Mouse (Mus musculus) gastrocnemius, adult 8-10 months (tissue): ENCODE results near the gene Dbp. TPM values are rescaled to one million over a fixed set of nuclear protein-coding genes. Genes with fewer than 3 reads are reported as not detected.

Experiments used
- DNase-seq, 2 experiments: peaks; one replicate each; pipeline ENCODE4 v3.0.0; 2022; ENCODE audit warnings: low spot score in 2 of 2
- total RNA-seq, 4 experiments: library from RNA; stranded (reverse); gene quantifications; 2 replicates each; pipeline ENCODE4 v1.2.4; 2022

Dbp gene
- total RNA-seq, 4 experiments from 2014 or later: 69.5 to 173 (median 143) TPM

DNA sequence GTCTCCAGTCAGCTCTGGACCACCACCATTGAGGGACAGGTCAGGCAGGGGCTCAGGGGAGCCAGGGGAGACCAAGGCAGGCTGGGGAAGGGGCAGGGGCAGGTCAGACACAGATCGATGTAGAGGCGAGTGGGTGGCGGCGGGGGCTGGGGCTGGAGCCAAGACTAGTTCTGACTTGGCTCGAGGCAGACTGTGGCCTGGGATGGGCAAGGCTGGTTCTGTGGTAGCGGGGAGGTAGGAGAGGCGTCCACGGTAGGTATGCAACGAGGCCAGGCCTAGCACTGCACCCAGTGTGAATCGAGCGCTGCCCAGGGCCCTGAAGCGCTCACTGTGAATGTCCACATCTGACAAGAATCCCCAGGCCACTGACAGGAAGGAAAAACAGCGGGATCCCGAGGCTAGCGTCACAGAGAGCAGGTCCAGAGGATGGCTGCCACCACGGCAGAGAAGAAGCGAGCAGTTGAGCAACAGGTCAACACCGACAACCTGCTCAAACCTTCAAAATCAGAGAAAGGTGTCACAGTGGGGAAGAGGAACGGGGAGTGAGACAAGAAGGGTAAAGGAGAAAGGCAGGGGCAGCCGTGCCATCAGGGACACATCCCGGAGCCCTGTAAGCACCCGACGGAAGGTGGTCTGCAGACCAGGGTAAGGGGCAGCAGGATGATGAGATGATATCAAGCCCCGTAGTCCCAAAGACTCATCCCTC, 6.6 kb downstream of the Dbp start:
- no peak for DNase-seq

DNA sequence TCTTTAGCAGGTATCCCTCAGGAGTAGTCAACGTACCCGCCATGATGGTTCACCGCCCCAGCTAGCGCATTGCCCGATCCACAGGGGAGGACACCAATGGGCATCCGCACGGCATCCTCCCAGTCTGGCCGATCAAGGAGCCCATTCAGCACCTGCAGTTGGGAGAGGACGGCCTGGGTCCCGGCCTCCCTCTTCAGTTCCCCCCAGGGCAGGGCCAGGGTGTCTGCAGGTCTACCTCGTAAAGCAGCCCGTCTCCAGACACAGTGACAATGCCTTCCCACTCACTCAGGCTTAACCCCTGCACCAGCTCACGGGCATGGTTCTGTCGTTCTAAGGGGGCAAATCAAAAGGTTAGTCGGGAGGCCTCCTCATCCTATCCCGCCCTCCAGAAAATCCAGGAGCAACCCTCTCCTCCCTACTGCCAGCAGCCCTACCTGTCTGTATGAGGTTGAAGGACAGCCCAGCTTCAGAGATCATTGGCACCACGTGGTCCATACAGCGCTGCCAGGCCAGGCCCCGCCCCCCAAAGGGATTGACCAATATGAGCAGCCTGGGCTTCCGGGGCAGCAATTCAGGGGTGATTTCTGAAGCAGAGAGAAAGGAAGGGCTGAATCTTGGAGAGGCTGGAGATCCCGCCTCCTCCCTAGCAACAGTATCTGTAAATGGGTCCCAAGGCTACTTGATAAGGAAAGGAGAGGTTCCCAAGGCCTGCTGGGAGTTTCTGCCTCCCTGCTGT, 7.3 kb downstream of the Dbp start:
- DNase-seq: peak; percentile 71 to 78

DNA sequence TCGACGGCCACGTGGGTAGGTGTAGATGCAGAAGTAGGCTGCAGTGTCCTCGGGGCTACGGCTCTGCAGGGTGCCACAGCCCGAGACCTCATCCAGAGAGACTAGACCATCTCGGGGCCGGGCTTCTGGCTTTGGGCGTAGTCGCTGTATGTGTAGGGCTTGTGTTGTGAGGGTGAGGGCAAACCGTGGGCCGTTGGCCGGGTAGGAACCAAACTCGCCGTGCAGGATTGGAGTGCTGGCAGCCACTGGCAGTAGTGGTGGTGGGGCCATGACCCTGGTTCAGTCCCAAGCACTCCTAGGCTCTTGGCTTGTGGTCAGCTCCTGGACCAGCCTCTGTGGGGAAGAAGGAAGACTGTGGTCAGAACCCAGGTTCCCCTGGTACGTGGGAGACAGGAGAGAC, 8.5 kb downstream of the Dbp start:
- DNase-seq: no peak

DNA sequence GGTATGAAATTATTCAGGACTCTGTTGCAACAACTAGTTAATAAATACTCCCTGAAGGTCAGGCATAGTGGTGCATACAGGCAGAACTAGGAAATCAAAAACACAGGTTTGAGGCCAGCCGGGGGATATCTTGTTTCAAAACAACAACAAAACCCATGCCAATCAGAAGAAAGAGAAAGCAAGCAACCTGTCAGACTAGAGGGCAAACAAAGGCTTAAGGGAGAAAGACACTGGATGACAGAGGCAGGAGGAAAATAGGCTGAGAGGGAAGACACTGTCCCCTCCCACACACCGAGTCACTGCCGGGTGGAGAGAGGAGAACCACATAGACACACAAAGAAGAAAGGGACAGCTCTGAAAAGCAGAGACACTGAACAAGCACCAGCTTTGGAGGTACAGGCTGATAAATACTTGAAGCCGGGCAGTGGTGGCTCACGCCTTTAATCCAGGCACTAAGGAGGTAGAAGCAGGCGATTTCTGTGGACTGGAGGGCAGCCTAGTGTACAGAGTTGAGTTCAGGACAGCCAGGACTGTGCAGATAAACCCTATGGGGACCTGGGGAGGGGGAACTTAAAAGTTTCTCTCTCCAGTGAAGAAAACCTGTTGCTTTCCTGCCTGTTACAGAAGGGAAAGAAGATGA, 9.1 kb downstream of the Dbp start:
- no peak for DNase-seq

DNA sequence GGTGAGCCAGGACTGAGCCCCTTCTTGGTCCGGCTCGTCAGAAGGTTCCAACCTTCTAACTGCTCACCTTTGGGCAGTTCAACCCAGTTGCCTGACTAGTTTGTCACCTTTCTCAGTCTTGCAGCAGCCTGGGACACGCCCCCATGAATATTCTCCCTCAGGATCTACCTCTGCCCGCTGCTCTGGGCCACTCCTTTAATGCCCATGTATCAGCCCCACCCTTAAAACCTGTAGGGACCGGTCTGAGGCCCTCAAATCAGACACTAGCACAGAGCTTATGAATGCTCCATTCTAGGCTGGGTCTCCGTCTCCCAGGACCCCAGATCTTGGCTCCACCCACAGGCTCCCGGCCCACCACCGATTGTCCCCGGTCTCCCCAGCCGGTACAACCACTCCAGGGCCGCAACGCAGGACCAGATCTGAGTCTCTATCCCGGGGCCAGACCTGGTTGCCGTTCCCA, 9.8 kb downstream of the Dbp start:
- no peak for DNase-seq

DNA sequence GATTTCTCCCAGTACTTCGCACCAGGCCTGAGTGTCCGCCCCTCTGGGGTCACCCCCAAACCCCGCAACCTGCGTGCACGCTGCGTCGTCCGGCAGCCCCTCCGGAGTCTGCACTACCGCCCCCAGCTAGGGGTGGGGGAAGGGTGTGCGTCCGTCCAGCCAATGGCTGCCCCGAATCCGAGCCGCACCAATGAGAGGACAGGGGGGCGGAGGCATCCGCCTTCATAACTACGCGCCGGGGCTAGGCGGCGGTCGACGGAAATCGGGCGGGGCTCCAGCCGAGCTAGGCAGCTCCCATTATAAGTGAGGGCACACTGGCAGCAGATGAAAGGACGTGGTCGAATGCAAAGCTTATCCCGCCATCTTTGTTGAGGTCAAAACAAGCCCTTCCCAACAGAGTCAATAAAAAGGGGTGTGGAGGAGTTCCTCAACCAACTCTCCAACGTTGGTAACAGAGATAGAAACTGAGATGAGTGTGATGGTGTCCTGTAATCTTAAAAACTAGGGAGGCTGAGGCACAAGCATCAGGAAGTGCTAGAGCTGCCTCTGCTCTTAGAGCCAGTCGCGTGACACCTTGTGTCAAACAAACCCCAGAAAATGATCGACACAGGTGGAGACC, 10.3 kb downstream of the Dbp start, which contains the start of gene Rpl18:
Gene Rpl18 (plus strand): TSS at position 368 of the 619 bp plus-strand sequence.
- DNase-seq: peak; percentile 94 to 98

DNA sequence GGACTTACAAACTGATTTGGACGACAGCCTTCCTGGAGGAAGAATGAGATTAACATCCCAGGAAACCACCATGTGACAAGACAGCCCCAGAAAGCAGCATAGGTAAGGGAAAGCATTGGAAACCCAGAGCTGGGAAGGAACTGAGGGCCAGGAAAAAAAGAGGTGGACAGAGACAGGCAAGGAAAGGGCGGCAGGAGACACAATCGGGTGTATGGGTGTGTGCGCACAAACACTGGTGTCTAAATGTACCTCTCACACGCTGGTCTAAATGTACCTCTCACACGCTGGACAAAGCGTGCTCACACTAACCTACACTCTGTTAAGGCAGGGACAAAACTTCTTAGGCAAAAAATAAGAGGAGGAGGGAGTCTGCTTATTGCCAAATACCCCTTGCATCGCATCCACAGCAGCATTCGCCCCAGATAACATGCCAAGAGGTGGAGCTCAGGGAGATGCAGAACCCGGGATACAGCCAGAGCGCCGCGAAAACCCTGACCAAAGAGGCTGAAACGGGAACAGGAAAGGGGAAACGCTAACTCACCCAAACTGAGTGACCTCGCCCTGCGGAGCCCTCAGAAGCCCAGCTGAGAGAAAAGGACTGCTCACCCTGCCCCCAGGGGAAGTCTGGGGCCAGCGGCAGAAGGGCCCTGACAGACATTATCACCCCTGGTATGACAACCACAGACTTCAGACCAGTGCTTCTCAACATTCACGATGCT, 11.0 kb downstream of the Dbp start:
- no peak for DNase-seq

DNA sequence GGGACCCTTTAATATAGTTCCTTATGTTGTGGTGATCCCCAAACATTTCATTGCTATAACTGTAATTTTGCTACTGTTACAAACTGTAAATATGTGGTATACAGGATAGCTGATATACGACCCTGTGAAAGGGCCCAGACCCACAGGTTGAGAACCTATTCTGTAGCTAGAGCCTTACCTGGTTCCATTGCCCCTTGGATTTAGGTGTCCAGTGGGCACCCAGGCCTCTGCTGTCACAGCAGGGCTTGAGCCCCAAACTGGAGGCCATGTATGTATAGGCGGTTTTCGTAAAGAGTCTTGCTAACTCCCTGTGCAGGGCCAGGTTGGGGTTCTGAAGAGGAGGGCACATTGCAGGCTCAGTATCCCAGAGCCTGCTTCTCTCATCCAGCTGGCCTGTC, 11.6 kb downstream of the Dbp start:
- DNase-seq: no peak

DNA sequence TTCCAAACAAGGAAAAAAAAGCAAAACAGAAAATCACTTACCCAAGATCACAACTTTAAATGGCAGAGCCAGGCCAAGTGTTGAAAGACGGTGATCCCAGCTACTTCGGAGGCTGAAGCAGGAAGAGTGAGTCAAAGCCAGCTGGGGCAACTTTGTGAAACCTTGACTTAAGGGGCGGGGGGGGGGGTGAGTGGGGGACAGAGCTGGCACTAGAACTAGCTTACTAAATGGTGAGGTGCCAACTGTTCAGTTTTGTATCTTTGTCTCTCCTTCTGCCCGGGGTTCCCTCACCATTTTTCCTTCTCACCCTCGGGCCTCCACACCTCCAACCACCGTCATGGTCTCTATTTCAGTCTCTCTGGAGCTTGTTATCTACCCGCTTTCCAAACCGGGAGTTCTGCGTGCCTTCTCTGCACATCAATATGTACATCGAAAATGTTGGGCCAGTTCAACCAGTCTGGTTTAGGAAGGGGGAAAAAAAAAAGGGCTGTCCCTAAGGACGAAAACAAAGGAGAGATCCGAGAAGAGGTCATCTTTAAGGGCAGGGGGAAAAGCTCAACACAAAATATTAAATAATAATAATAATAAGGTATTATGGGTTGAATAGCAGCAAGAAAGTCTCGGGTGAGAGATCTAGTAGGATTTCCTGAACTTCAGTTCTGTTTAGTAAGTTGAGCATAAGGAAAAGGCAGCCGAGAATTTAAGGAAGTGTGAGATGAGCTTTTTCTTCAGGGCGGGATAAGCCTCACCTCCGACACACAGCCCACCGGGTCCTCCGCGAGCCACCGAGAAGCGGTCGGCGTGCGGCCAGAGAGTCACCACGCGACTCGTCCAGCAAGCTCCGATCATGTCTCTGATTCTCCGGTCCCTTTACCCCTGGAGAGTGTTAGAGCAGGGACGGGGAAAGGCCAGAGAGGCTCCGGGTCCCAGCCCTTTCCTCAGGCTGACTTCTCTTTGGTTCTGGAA, 12.3 kb downstream of the Dbp start:
- DNase-seq: no peak

DNA sequence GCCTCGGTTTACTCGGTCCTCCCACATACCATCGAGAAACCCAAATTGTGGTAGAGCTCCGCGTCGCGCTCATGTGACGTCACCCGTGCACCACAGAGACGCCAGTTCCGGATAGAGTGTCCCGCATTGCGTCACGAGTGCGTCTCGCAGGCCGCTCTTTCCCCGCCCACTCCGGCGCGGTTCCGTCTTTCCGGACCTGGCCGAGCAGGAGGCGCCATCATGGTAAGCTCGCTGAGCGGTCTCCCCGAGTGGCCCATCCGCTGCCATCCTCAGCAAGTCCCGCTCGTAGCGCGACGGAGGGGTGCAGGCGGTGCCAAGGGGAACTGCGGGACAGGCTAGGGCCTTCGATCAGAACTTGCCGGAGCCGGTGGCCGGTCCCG, 13.0 kb downstream of the Dbp start, which contains the start of gene Sphk2:
Gene Sphk2 (minus strand): TSS at position 85 of the 380 bp plus-strand sequence.
- DNase-seq: peak; percentile 97 to 98

DNA sequence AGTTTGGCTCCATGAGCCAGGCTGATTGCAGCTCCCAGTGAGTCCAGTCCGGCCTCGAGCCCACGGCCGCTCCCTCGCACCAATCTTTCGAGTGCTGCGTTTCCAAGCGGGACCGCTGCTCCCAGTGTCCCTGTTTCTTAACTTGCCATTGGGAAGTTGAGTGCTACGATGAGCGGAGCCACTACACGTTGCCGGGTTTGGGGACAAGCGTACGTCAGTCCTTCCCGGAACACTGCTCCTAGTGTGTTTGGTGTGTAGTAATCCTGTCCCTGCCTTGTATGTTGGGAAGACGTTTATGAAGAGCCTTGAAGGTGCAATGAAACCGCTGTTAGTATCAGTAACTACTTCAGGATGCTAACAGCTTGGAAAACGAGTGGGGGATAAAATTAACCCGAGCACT, 13.4 kb downstream of the Dbp start:
- DNase-seq: no peak

DNA sequence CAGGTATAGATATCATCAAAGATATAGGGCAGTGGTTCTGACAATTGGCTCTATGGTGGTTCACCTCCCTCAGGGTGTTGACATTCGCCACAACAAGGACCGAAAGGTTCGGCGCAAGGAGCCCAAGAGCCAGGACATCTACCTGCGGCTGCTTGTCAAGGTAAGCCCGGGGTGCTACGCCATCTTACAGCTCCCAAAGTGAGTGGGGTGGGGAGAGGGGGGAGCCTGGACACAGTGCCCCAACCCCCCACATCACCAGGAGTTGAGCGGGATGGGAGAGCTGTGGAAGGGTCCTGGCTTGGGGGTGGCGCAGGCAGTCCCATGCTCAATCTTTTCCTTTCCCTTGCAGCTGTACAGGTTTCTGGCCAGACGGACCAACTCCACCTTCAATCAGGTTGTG, 14.3 kb downstream of the Dbp start:
- no peak for DNase-seq

DNA sequence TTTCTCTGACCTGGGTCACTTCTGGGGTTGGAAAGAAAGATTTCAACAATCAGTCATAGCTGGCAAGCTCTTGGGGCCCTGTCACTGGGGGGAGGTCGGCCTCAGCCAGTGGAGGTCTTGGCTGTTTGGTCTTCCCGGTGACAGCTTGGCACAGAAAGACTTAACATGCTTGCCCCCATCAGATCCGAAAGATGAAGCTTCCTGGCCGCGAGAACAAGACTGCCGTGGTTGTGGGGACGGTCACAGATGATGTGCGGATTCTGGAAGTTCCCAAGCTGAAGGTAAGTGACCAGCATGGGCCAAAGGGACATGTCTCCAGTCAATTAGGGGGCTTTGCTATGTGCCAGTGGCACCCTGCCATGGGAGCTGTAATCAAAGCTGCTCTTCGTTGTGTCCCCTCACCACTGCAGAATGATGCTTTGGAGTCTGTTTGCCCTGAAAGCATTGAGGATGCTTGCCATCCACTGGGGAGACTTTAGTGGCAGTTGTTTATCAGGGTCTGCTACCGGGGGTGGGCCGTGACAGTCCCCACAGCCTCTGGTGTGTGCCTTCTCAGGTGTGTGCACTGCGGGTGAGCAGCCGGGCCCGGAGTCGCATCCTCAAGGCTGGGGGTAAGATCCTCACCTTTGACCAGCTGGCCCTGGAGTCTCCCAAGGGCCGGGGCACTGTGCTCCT, 15.0 kb downstream of the Dbp start:
- DNase-seq: no peak

DNA sequence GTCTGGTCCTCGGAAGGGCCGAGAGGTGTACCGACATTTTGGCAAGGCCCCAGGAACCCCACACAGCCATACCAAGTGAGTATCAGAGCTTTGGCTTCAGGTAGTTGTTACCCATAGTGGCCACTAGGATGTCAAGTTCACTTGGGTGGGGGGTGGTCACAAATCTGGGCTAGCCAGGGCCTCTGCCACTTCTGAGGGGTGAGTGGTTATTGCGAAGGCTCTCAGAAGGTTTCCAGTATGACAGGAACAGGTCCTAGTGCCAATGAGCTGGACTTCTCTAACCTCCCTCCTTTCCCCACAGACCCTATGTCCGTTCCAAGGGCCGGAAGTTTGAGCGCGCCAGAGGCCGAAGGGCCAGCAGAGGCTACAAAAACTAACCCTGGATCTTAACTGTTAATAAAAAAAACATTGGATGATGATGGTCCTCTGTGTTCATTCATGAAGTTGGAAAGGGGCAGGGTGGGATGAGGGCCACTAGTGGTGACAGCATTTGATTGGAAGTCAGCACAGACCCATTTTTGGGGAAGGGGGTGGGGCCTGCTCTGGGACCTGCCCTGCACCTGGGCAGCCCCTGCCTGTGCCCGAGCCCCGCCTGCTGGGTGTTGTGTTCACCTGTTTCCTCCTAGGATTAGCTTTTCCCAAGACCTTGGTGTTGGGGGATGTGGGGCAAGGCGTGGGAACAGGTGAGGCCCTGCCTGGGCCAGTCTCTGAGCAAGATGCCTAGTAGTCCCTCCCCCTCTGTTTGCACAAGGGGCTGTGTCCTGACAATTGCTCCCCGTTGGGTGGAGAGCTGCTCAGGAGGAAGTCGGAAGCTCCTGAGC, 15.7 kb downstream of the Dbp start, which contains the start of gene Fam83e:
Gene Fam83e (plus strand): TSS at position 800 of the 821 bp plus-strand sequence.
- no peak for DNase-seq

DNA sequence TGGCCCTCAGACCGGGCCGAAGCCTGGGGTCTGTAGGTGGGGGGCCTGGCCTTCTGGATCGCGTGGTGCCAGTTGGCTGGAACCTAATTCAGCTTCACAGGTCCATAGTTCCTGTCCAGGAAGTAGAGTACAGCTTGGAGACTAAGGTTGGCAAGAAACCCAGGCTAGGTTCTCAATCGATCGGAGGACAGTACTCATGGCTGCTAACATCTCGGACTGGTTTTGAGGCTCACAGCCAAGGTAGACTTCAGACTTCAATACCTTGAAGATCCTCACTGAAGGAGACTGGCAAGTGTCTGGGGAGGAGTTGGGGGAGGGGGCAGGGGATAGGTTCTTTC, 16.3 kb downstream of the Dbp start:
- DNase-seq: no peak

DNA sequence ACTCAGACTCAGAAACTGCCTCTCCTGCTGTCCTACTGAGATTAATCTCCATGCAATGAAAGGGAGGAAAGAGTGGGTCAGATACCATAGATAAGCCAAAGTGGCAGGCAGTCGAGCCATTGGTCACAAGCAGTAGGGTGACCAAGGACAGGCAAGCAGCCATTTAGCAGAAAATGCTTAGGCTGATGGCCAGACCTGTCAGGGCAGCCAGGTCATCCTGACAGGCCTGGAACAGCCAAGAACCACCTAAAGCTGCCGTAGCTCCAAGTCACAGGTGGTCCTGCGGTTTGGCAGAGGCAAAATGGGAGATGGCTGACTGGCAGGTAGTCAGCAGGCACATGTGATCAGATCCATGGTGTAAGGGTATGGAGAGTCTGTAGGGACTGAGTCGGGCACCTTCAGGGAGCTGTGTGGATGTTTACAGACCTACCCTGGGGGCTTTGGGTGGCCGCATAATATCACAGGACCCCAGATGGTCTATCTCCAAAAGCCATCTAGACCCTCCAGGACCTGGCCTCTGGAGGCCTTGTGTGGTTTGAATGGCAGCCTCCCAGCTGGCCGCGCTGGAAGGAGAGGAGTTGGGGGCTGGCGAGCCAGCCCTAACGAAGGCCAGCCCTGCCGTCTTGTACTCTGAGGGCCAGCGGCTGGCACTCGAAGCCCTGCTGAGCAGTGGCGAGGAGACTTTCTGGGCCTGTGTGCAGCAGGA, 16.9 kb downstream of the Dbp start:
- no peak for DNase-seq

DNA sequence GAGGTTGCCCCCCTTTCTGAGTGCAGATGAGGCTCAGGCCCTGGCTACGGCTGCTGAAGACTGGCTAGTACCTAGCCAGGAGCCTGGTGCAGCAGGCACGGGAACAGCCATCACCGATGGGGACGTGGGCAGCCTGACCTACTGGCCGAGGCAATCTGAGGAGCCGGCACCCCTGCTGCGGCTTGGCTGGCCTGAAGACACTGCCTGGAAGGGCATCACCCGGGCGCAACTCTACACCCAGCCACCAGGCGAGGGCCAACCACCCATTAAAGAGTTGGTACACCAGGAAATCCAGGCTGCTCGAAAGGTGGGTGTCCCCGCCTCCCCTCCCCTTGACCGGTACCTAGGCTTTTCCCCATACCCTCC, 17.4 kb downstream of the Dbp start:
- no peak for DNase-seq

DNA sequence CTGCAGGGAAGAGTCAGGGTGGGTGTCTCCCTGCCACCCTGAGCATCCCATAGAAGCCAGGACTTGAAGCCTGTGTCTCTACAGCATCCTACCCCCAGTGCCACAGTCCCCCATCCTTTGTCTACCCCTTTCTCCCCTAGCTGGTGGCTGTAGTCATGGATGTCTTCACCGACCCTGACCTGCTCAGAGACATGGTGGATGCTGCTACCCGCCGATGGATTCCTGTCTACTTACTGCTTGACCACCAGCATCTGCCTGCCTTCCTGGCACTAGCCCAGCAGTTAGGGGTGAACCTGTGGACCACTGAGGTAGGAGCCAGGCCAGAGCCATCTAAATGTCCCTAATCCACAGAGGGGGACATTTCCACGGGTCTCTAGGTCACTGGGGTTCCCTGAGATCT, 18.4 kb downstream of the Dbp start:
- no peak for DNase-seq
